Mouse (Mus musculus) embryonic facial prominence, embryonic 12.5 days (tissue): Measurements from ENCODE around the gene Ssty2. TPM values are rescaled to one million over a fixed set of nuclear protein-coding genes. Genes with fewer than 3 reads are reported as not detected.
"Not testable (repeated sequence)": the region's sequence is repeated elsewhere in the genome, so short reads cannot be mapped to it uniquely, and the experiment has no call there.

Source experiments
- ATAC-seq: fragments of 200-750 bp; cut with Nextera tagmentation; 2 replicates; pipeline ENCODE4 v1.8.0; 2017; ENCODE audit not compliant: insufficient number of reproducible peaks, insufficient read depth, low FRiP score, low TSS enrichment
- H3K27ac ChIP-seq: fragments of 300-500 bp; sonication (generic); 2 replicates; pipeline ENCODE4 v1.5.1; 2016; ENCODE audit warnings: mild to moderate bottlenecking
- H3K27me3 ChIP-seq: fragments of 300-500 bp; sonication (generic); 2 replicates; pipeline ENCODE4 v1.6.1; 2016; ENCODE audit warnings: mild to moderate bottlenecking, moderate library complexity
- H3K36me3 ChIP-seq: fragments of 300-500 bp; sonication (generic); 2 replicates; pipeline ENCODE4 v1.6.1; 2016; ENCODE audit warnings: mild to moderate bottlenecking
- H3K4me1 ChIP-seq: fragments of 300-500 bp; sonication (generic); 2 replicates; pipeline ENCODE4 v1.6.1; 2016
- H3K4me2 ChIP-seq: fragments of 300-500 bp; sonication (generic); replicated peaks from 2 replicates; pipeline ENCODE4 v1.6.1; 2016; ENCODE audit warnings: mild to moderate bottlenecking, moderate library complexity
- H3K4me3 ChIP-seq: fragments of 300-500 bp; sonication (generic); 2 replicates; pipeline ENCODE4 v1.5.1; 2016; ENCODE audit warnings: mild to moderate bottlenecking
- H3K9ac ChIP-seq: fragments of 300-500 bp; sonication (generic); 2 replicates; pipeline ENCODE4 v1.6.1; 2016; ENCODE audit warnings: mild to moderate bottlenecking, moderate library complexity
- H3K9me3 ChIP-seq: fragments of 300-500 bp; sonication (generic); 2 replicates; pipeline ENCODE4 v1.6.1; 2016; ENCODE audit warnings: mild to moderate bottlenecking, moderate library complexity
- WGBS: fragments of 180-500 bp; shearing (Covaris S2); methylation state at CpG from one replicate; pipeline ENCODE4 v1.1.7; 2016; 5-methylcytosine and 5-hydroxymethylcytosine counted together
- polyA plus RNA-seq: library from polyadenylated mRNA; unstranded; fragments of >200 nt; fragmentation: Nextera tagmentation; extraction: Ambion mirVana; gene quantifications from 2 replicates; pipeline ENCODE4 v1.2.1, GENCODE M21; 2016

Gene Ssty2
- not detected in 2 replicates for polyA plus RNA-seq

- not testable (repeated sequence) for H3K27me3 ChIP-seq, H3K4me1 ChIP-seq, H3K9ac ChIP-seq, H3K27ac ChIP-seq, H3K36me3 ChIP-seq, H3K9me3 ChIP-seq, H3K4me3 ChIP-seq, H3K4me2 ChIP-seq, ATAC-seq
- WGBS: no CpG with 5 or more reads among the region's 4 CpGs
Measured at GRCm38 (mm10) chrY:67047972-67048371, at the start of gene Ssty2. Gene Ssty2 (minus strand): TSS chrY:67048072.
